Mouse (Mus musculus) common myeloid progenitor, adult 5-6 weeks (primary cell): ENCODE measurements around the gene Mfsd11. TPM values are rescaled to one million over a fixed set of nuclear protein-coding genes. Genes with fewer than 3 reads are reported as not detected.
"Not testable (repeated sequence)": the region's sequence is repeated elsewhere in the genome, so short reads cannot be mapped to it uniquely, and the experiment has no call there.

Source experiments
- ATAC-seq: replicated peaks from 2 replicates; pipeline ENCODE4 v1.8.0; 2016; ENCODE audit warnings: low read depth, mild to moderate bottlenecking, moderate TSS enrichment, inconsistent platforms; ENCODE audit not compliant: poor library complexity, severe bottlenecking
- total RNA-seq: library from RNA; stranded (forward); fragments of 200-1000, 187-1606 nt; gene quantifications from 2 replicates; pipeline ENCODE4 v1.2.3, GENCODE M21; 2017

Gene Mfsd11
- total RNA-seq, 1 experiment from 2014 or later: 5.4 TPM

- ATAC-seq: no peak
Measured at GRCm38 (mm10) chr11:116869641-116870040, 17.4 kb downstream of the Mfsd11 start.

- no peak for ATAC-seq
Measured at GRCm38 (mm10) chr11:116871538-116871937, 19.3 kb downstream of the Mfsd11 start.

- ATAC-seq: no peak
Measured at GRCm38 (mm10) chr11:116873987-116874386, 21.7 kb downstream of the Mfsd11 start.

- ATAC-seq: no peak
Measured at GRCm38 (mm10) chr11:116878454-116878853, 26.2 kb downstream of the Mfsd11 start.

- no peak for ATAC-seq
Measured at GRCm38 (mm10) chr11:116880839-116881238, 28.6 kb downstream of the Mfsd11 start.

- no peak for ATAC-seq
Measured at GRCm38 (mm10) chr11:116881440-116881839, 29.2 kb downstream of the Mfsd11 start.

GRCm38 (mm10) chr11:116882446-116882845, 30.2 kb downstream of the Mfsd11 start:
- no peak for ATAC-seq

- ATAC-seq: no peak
Measured at GRCm38 (mm10) chr11:116884061-116884460, 31.8 kb downstream of the Mfsd11 start.

GRCm38 (mm10) chr11:116885275-116886151, 33.3 kb downstream of the Mfsd11 start:
- peak; percentile 87; the same call in 1 of the 2 replicates for ATAC-seq

- ATAC-seq: no peak
Measured at GRCm38 (mm10) chr11:116887136-116887535, 34.9 kb downstream of the Mfsd11 start.

- ATAC-seq: no peak
Measured at GRCm38 (mm10) chr11:116893532-116894442, 41.5 kb downstream of the Mfsd11 start.

GRCm38 (mm10) chr11:116895402-116895801, 43.2 kb downstream of the Mfsd11 start:
- no peak for ATAC-seq

GRCm38 (mm10) chr11:116899247-116899646, 47.0 kb downstream of the Mfsd11 start:
- ATAC-seq: no peak

GRCm38 (mm10) chr11:116902588-116902987, 50.3 kb downstream of the Mfsd11 start:
- ATAC-seq: not testable (repeated sequence)

GRCm38 (mm10) chr11:116905741-116906456, 53.7 kb downstream of the Mfsd11 start:
- ATAC-seq: 0 out of 2 replicates have a peak, but pooled peaks have one; percentile 18

- ATAC-seq: no peak
Measured at GRCm38 (mm10) chr11:116913573-116913972, 61.3 kb downstream of the Mfsd11 start.

- ATAC-seq: no peak
Measured at GRCm38 (mm10) chr11:116914267-116914885, 62.1 kb downstream of the Mfsd11 start.

- no peak for ATAC-seq
Measured at GRCm38 (mm10) chr11:116915241-116915640, 63.0 kb downstream of the Mfsd11 start.

- no peak for ATAC-seq
Measured at GRCm38 (mm10) chr11:116917361-116917760, 65.1 kb downstream of the Mfsd11 start.
